Mouse (Mus musculus) heart, adult 9 months (tissue): ENCODE measurements around the gene Cog5.

Experiments used
- DNase-seq, 2 experiments: peaks; one replicate each; pipeline ENCODE4 v3.0.0; 2022; ENCODE audit warnings: low spot score in 2 of 2

The Cog5 gene

DNA sequence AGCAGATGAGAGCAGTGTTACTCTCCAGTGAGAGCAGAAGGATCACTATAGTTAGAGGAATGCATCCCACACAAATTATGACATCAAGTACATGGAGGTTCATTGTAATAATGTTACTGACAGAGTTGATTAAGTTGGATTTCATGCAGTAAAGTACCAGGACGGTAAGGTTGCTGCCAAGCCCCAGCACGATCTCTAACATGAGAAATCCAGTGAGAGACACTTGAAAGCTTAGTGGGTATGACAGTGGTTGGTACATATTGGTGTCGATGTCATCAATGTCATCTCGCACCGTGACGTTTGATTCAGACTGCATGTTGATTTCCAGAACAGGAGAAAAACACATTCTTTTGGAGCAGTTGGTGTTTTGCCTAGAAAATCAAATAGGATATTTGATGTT lies 55.0 kb downstream of the Cog5 start:
- DNase-seq, result no peak

DNA sequence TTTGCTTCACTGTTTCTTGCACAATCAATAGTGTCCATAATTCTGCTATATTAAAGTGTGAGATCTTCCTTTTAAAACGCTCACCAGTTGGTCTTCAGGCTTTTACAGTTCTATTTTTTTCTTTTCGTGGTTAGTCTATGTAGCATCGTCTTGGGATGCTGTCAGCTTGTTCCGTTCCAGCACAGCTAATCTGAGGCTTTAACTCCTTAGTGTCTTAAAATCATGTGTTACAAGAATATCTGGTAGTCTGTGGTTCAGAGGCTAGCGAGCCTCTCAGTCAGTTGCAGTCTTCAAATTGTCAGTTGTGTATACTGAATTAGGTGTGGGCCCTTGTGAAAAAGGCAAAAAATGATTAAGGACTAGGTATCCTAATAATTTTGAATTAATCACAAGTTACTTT lies 57.6 kb downstream of the Cog5 start:
- DNase-seq, result no peak

DNA sequence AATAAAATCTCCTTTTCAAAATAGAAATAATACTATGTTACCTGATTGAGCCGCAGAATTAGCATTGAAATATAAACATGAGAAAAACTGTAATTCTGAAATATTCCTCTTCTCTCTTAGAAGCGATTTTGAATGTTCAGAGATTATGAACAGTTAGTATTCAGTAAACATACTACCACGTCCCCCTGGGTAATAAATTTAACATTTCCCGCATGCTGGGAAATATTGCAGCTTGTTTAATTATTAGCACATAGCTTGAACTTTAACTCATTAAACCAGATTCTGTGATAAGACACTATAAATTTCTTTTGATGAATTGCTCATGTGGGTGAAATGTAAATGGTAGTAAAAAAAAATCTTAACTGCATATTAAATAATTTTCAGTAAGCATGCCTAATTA lies 58.1 kb downstream of the Cog5 start:
- no peak for DNase-seq

DNA sequence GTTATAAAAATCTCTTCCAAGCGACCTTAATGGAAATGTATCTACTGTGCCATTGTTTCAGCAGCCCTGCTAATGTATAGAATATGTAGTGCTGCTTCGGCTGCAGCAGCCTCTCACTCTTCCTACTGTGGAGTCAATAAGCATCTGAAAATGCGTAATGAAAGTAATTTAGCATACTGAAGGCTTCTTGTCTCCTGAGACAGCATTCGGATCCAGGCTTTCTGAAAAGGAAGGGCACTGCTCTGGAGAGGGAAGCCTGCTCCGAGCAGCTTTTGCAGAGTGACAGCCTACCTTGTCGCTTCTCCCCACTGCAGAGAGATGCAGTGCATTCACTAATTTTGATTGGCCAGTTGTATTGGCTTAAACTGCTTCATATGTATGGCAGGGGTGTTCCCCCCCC lies 58.9 kb downstream of the Cog5 start, which contains the start of gene Gpr22:
Gene Gpr22 (minus strand): TSS at position 348 of the 400 bp plus-strand sequence.
- no peak for DNase-seq

DNA sequence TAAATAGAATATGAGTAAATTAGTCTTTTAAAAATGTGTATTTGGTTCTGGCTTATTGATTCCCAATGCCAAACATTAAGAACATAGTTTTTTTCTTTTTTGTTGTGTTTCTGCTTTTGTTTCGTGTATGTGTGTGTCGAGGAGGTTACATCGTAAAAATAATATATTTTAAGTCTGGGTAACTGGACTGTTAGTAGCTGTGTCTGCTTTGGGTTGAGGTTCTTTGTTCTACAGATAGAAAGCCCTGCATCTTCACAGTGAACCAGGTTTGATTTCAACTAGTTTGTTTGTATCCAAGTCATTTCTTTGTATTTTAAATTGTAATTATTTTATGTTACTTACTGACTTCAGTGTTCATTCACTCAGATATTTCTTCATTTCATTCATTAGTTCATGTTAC lies 59.4 kb downstream of the Cog5 start:
- no peak for DNase-seq

DNA sequence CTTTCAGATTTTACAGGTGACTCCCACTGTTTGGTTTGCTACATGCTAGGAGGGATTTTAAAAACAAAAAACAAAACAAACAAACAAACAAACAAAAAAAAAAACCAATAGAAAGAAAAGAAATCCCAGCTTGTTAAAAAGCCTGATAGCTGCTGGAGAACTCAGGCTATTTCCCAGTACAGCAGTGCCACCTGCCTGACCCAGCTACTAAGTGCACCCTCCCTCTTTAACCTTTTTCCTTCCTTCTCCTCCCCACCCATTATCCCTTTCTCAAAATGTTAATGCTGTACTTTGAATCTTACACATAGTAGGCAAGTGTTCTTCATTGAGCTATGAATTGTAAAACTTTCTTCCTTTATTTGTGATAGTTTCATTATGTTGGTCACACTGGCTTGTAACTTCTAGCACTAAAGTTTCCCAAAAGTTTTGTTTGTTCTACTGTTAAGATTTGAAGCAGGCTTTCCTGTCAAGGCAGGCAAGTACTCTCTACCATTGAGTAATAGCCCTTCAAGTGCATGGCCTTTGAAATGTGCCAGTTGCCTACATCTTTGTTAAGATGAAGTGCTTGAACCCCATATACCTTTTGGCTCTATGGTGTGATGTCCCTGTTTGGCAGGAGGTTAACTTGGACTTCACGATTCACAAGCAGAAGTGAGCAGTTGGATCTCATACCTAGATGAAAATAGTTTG lies 65.1 kb downstream of the Cog5 start:
- no peak for DNase-seq

DNA sequence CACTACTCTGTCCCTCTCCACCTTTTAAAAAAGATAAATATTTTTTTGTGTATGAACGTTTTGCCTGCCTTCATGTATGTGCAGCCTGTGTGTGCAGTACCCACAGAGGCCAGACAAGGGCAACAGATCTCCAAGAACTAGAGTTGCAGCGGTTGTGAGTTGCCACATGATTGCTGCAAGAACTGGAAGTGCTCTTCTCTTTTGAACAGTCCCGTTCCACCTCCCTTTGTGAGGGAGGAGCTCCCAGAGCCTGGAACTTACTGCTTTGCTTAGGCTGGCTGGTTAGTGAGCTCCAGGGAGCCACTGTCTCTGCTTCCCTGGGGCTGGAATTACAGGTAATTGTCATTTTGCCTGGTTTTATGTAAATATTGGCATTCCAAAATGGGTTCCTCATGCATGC lies 69.9 kb downstream of the Cog5 start:
- DNase-seq, result no peak

DNA sequence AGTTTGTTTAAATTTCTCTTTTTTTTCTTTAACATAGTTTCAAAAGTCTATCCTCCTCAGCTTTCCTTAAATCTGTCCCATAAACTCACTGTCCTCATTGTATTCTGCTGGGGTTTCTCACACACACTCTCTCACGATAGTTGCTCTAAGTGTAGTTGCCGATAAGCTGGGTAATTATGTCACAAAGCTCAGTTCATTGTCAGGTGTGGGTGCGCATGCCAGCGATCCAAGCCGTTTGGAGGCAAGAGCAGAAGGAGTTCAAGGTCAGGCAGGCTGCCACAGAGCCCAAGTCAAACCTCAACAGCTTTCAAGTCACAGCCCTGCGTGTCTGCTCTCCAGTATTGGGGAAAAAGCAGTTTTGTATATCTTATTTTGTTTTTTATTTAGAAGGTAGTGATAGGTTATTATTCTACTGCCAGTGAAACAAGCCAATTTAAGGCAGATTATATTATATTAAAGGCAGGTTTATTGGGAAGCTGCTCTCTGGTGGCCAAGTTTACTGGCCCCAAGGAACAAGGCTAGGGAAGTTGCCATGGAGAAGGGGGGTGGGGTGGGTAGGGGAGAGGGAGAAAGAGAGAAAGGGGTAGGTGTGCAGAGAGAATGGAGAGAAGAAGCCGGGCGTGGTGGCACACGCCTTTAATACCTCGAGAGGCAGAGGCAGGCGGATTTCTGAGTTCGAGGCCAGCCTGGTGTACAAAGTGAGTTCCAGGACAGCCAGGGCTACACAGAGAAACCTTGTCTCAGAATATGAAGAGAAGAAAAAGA lies 71.0 kb downstream of the Cog5 start:
- peak; percentile 65 to 75 for DNase-seq

DNA sequence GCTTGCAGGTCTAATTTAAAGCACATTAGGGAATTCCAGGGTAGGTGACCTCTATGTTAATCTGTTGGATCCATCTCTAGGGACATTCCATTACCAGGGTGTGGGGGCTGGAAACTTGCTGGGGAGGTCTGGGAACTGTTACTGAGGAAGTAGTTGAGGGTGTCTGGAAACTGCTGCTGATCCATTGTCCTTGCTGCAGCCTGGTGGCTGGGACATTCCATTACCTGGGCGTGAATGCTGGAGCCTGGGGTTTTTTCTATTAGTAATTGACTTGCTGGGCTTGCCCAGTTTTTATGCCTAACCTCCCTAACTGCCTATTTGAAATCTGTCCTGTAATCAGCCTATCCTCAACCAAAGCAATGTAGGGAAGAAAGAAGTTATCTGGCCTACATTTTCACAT lies 72.0 kb downstream of the Cog5 start:
- no peak for DNase-seq

DNA sequence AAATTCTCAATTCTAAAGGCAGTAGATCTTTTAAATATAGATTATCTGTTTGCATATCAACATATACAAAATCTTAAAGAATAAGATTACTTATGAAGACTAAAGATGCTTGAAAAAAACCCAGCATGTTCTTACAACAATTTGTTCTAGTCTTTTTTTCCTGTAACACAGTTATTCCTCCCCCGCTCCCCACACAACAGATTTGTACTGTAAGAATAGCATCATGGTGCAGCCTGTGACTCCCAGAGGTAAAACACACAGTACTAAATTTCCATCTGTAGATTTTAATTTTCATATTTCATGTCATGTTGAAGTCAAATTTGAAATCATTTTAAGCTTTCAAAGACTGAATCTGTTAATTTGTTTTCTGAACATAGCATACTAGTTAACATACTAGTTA lies 75.5 kb downstream of the Cog5 start:
- no peak for DNase-seq

DNA sequence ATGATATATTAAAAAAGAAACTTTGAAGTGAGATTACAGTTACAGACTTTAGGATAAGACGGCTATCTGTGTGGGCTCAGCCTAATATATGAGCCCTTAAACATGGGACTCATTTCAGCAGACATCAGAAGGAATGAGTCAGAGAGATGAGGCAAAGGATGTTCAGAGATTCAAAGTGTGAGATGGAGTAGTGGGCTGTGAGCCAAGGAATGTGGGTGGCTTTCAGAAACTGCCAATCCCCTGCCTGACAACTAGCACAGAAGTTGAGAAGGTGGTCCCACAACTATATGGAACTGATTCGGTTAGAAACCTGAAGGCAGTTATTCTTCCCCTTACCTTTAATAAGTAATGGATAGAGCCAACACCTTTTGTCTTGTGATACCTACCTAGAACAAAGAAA lies 79.9 kb downstream of the Cog5 start:
- no peak for DNase-seq

DNA sequence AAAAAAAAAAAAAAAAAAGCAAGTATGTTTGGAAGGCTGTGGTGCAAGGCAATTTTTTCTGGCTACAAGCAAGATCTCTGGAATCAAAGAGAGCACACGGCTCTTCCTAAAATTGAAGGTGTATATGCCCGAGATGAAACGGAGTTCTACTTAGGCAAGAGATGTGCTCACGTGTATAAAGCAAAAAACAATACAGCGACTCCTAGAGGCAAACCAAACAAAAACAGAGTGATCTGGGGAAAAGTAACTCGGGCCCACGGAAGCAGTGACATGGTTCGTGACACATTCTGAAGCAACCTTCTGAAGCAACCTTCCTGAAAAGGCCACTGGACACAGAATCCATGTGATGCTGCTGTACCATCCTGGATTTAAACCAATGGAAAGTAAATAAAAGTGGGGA lies 92.6 kb downstream of the Cog5 start:
- DNase-seq, result no peak

DNA sequence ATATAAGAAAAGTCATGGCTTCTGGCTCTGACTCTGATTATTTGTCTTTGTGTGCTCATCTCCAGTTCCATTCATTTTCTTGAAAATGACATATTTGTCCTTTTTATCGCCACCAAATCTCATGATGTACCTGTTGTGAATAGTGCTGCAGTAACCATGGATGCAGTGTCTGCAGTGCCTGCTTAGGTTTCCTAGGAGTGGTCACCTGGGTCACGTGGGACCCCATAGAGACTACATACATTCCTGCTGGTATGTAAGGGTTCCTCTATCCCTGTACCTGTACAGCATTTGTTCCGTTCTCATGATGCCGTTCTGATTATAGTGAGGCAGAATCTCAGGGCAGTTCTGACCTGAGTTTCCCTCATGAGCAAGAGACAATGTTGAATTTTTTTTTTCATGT lies 95.2 kb downstream of the Cog5 start:
- no peak for DNase-seq

DNA sequence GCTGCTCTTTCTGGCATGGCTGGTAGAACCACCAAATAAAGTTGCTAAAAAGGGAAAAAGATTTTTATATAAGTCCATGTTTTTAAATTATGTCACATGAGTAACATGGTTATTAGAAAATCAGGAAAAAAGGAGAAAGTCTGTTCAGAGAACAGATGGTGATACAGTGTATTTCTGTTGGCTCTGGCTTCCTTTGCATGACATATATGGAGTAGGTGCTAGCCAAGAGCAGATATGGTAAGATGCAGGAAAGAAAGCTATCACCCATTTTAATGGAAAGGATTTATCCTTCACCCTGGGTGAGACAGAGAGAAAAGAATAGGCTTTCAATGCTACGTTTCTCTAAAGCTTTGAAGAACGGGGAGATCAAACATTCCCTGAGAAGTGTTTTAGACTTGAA lies 99.8 kb downstream of the Cog5 start:
- no peak for DNase-seq

DNA sequence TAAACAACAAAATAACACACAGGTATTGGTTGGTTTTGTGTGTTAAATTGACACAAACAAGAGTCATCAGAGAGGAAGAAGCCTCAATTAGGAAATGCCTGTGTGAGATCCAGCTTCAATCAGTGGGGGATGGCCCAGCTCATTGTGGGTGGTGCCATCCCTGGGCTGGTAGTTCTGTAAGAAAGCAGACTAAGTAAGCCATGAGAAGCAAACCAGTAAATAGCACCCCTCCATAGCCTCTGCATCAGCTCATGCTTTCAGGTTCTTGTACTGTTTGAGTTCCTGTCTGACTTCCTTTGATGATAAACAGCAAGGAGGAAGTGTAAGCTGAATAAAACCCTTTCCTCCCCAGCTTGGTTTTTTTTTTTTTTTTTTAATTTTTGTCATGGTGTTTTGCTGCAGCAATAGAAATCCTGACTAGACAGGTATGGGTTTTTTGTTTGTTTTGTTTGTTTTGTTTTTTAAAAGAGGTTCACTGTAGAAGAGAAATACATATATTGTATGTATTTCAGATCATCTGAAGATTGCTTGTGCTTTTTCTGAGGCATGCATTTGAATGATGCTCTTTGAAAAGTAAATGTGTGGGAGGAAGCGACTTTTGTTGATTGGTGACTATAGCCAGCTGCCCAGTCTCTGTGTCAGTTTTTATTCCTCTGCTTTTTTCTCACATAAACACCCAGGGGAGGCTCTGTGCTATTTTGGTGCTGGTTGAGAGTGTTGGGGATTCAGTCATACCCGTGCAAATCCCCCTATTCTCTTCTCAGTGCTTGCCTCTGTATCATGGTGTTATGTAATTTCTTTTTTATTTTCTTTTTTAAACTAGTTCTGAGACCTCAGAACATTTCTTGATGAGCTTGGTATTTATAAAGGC lies 101.5 kb downstream of the Cog5 start:
- no peak for DNase-seq

DNA sequence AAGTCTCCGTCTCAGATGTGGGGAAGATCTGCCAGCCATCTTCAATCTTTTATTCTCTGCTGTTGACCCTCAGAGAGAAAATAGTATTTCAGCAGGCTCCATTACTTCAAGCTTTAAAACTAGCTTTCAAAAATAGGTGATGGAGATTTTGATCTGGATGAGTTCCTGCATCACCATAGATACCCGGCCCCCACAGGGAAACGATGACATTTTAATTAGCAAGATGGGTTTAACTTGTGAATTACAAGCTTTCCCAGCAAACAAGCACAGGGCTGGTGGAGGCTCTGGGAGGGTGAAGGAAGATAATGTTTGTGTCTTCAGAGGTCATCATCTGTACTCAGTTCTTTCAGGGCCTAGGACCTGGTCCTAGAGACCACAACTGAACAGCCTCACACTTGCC lies 118.9 kb downstream of the Cog5 start:
- DNase-seq, result no peak

DNA sequence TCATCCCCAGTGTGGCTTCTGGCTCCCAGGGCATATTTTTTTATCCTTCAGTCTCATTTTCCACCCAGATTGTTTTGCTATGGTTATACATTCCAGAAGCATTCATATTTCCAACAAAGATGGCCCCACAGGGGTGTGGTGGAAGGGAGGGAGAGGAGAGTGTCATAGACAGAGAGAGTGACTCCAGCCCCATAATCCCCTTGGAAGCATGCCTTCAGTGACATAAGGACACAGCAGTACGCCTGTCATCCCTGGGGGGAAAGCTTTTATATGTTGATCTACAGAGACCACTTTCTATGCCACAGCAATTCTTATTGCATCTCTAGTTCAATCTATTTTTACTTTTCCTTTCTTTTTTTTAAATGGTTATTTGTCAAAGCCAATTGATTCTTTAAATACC lies 129.6 kb downstream of the Cog5 start:
- no peak for DNase-seq

DNA sequence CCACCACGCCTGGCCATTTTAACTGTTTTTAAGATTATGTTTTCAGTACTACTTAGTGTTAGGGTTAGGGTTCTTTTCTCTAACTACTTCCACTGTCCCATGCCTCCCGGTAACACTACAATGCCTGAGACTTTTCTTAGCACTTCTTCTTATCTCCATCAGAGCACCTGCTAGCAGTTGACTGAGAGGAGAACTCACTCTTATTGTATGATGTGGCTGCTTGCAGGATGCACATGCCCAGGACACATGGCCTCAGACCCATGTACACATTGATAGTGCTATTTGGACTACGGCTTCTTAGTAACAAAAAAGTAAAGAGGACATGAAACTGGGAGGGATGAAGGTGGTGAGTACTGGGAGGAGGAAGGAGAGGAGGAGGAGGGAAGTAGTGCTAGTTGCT lies 133.9 kb downstream of the Cog5 start:
- DNase-seq, result no peak

DNA sequence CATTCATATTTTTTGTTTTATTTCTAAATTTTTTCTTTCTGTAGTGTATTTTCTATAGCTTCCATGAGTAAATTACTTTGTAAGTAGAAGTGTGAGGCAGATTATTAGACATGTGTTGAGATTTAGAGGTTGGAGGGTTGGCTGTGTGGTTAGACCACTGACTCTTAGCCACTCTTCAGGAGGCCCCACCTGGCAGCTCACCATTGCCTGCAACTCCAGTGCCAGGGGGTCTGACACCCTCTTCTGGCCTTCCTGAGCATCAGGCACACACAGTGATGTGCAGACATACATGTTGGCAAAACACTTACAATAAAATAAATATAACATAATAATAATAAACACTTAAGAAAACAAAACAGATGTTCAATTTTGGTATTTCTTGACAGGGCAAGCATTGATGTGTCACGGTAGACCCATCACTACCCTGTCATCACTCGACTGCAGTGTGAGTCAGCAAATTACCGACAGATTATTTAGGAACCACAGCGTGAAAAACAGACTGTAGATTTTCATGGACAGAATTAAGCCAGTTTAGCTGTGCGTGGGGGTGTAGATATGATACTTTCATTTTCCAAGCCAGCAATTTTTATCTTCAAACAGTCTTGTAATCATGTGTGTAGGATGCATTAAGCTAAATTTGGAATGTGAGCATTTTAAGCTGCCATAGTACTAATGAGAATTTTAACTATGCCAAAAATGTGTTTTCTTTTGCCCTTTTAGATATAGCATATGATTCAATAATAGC lies 151.9 kb downstream of the Cog5 start:
- no peak for DNase-seq

DNA sequence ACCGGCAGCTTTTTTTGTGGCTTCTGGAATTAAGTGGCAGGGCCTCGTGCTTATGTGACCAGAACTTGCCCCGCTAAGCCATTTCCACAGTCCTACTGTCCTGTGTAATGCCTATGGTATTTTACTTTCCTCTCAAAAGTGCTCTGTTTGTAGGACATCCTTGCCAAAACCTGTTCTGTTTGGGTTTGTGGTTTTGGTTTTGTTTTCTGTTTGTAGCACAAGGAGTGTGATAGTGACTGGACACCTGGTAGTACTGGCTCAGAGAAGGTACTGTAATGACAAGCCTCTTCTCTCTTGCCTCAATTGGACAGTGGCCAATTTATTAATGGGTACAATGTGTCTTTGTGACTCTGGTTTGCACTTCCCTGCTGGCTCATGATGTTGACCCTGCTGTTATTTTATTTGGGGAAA lies 163.4 kb downstream of the Cog5 start:
- peak in 1 of 2 experiments; percentile 17 for DNase-seq

DNA sequence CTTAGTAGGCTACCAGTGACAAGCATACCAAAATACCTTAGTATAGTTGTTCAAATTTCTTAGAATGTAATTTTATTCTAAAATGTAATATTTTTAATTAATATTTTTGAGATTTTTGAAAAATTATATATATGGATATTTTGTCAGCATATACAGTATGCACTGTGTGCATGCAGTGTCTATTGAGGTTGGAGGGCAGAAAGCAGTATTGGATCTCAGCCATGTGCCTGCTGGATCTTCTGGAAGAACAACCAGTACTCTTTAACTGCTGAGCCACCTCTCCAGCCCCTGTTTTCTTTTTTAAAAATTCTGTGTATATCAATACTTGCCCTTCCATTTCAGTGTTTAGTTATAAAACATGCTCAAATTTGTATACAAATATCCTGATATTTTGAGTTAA lies 164.4 kb downstream of the Cog5 start:
- no peak for DNase-seq

DNA sequence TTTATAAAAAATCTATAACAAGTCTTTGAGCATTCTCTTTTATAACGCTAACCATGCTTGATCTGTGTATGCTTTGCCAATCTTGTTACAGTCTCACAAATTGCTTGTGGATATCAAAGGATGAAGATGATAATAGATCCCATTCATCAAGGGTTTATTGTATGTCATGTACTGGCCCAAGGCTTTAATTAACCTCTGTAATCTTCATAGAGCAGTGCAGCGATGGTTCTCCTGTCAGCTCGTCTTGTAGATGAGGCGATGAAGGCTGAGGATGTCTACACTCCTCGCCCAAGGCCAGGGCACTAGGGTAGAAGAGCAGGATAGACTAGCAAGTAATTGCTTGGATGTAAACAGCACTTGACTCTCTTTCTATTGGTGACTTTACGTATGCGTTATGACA lies 164.9 kb downstream of the Cog5 start:
- no peak for DNase-seq
